Mouse (Mus musculus) c-Kit-positive CD71-positive TER-119-positive erythroid progenitor cells, embryonic 14.5 days (primary cell): ENCODE measurements at regions not wholly inside any gene's neighbourhood (a gene's known extent, or its start where the extent isn't known, plus 50 kb on each side); places are given as distances from the start of the nearest gene placed in this dataset.

ENCODE experiments used
- DNase-seq: peaks from one replicate; pipeline ENCODE4 v3.0.0-alpha.2; 2013; ENCODE audit warnings: low spot score

DNA sequence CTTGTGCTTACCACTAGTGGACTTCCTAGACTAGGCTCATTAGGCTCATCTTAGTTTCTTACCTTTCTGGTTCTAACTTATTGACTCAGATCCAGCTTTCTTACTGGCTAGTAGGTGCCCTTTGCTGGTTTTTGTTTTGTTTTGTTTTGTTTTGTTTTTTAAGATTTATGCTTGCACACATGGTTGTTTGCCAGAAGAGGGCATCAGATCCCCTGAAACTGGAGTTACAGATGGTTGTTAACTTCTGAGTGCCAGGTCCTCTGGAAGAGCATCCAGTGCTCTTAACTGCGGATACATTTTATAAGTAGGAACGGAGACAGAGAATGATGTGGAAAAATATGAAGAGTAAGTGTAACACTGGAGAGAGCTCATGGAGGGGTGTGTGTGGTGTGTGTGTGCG lies 253.1 kb downstream of the Dysf start:
- DNase-seq, result no peak
